Mouse (Mus musculus): ENCODE data around the gene Ets2.

DNA sequence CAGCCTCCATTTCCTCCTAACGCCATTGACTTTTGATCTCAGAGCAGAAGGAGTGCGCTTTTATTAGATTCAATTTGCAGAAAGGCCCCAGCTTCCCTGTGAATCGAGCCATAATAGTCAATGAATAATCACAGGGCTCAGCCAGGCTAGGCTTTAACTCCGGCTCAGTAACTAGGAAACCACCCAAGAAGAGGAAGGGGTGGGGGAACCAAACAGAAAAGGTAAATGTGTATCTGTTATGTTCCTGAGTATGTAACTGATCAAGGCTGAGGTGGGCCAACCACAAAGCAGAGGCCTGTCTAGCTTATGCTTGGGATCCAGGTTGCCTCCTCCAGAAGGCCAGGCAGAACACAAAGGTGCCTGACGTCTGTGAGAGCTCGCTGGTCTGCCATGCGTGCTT, 1.7 kb upstream of the Ets2 start:
- TF ChIP-seq CTCF (IDR thresholded peaks at IDR 0.05; ENCODE audit: low read depth) (no peak), EP300 (IDR thresholded peaks at IDR 0.05; ENCODE audit: low read depth) (no peak)
